Mouse (Mus musculus): ENCODE results near the gene Car14. TPM values are rescaled to one million over a fixed set of nuclear protein-coding genes. Genes with fewer than 3 reads are reported as not detected.

Gene Car14
- total and polyA plus RNA-seq, 3 experiments: 0.15 to 0.38 TPM; not detected in 1

DNA sequence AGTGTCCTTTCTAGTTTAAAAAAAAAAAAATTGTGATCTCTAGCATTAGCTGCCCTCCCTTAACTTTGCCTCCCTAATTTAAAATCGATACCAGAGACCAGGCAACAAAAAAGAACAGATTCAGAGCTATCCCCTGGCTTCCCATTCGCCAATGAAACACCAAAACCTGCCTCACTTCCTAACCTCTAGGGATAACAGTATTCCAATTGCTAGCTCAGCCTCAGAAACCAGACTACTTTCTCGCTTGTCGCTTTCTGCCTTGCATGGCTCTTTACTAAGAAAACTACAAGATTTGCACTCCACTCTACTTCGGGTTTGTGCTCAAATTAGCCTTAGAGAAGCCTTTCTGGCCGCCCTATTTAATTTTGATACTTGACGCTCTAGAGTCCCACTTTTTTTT, 48.4 kb downstream of the Car14 start:
- TF ChIP-seq GATA1 (IDR thresholded peaks at IDR 0.05; ENCODE audit: low read depth, low read length) (no peak), RCOR1 (IDR thresholded peaks at IDR 0.05; ENCODE audit: low read depth, low read length) (no peak)
- peak overlapping the region; percentile 79 for H3K9ac ChIP-seq (ENCODE audit: control insufficient read depth, low read depth, low read length, poor library complexity, severe bottlenecking)
- peaks cover 27% of the 10 kb centered on the region for H3K79me2 ChIP-seq (ENCODE audit: control insufficient read depth, insufficient read depth, low read length, poor library complexity)
- peak; percentile 86 for DNase-seq (ENCODE audit: low read depth, low spot score)
- H3K4me3 ChIP-seq (ENCODE audit: control insufficient read depth in 1 of 2, insufficient read depth in 1 of 2, low read depth in 2 of 2, low read length in 2 of 2): peak overlapping the region; percentile 47 to 71
- H3K27me3 ChIP-seq (ENCODE audit: control insufficient read depth in 1 of 2, insufficient read depth in 2 of 2, low read length in 2 of 2): no peaks in the 10 kb centered on the region
- H3K4me1 ChIP-seq (ENCODE audit: control insufficient read depth in 1 of 2, insufficient read depth in 2 of 2, low read length in 2 of 2): peaks cover 11 to 13% of the 10 kb centered on the region in 2 experiments; a peak in 3 of 4 replicates
- no peaks in the 10 kb centered on the region for H3K9me3 ChIP-seq (replicated peaks; ENCODE audit: insufficient read depth, low read length)
- H3K36me3 ChIP-seq (ENCODE audit: control insufficient read depth in 1 of 2, insufficient read depth in 2 of 2, low read length in 2 of 2): peaks cover 23 to 39% of the 10 kb centered on the region in 2 experiments
- H3K27ac ChIP-seq (ENCODE audit: control insufficient read depth, low read depth, low read length): peak overlapping the region; percentile 94

DNA sequence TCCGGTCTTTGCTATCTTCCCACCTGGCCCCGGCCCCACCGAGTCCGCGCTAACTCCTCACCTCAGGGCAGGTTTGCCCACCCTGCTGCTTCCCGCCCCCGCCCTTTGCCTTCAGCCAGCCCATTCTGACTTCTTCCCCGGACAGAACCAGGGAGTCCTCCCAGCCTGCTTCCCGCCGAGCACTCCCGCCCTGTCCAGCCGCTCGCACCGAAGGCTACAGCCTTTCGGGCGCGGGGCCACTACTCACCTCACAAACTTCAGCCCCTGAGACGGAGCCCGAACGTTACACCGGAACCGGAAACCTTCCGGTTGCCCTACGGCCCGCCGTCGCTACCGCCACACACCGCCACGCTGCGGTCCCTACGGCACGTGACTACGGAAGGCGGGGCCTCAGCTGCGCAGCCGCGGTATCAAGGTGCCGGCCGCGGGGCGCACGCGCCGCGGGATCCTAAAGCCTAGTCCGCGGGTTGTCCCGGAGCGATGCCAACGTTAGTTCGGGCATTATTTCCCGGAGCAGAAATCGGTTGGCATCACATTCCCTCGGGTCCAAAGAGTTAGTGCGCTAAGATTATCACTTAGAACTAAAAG, 48.9 kb downstream of the Car14 start, which contains the start of gene Prpf3:
Gene Prpf3 (minus strand): TSS at position 384 of the 588 bp plus-strand sequence.
- Histone ChIP-seq H3K4me3 (ENCODE audit: control insufficient read depth in 1 of 2, insufficient read depth in 1 of 2, low read depth in 2 of 2, low read length in 2 of 2) (peak within 1 kb of the TSS; percentile 71), H3K9ac (ENCODE audit: control insufficient read depth, low read depth, low read length, poor library complexity, severe bottlenecking) (peak within 1 kb of the TSS; percentile 86), H3K27ac (ENCODE audit: control insufficient read depth, low read depth, low read length) (peak within 1 kb of the TSS; percentile 94), H3K4me1 (ENCODE audit: control insufficient read depth in 1 of 2, insufficient read depth in 2 of 2, low read length in 2 of 2) (peaks cover 13 to 16% of the 10 kb centered on the region in 2 experiments; a peak in 3 of 4 replicates), H3K27me3 (ENCODE audit: control insufficient read depth in 1 of 2, insufficient read depth in 2 of 2, low read length in 2 of 2) (no peaks in the 10 kb centered on the region), H3K36me3 (ENCODE audit: control insufficient read depth in 1 of 2, insufficient read depth in 2 of 2, low read length in 2 of 2) (peaks cover 29 to 44% of the 10 kb centered on the region in 2 experiments), H3K79me2 (ENCODE audit: control insufficient read depth, insufficient read depth, low read length, poor library complexity) (peaks cover 27% of the 10 kb centered on the region), H3K9me3 (replicated peaks; ENCODE audit: insufficient read depth, low read length) (no peaks in the 10 kb centered on the region)
- TF ChIP-seq CTCF (IDR thresholded peaks at IDR 0.05 in 2 of 3, conservative IDR thresholded peaks at IDR 0.05 in 1 of 3; ENCODE audit: control insufficient read depth in 1 of 3, insufficient read depth in 1 of 3, low read depth in 2 of 3, low read length in 3 of 3, poor library complexity in 1 of 3, severe bottlenecking in 1 of 3): 0 out of 6 replicates have a peak, but pooled peaks of 1 of the 3 experiments have one; percentile 3
- TF ChIP-seq NRF1 (IDR thresholded peaks at IDR 0.05; ENCODE audit: insufficient read depth, low read depth, low read length, poor library complexity, severe bottlenecking): no peak
- TF ChIP-seq MAZ (IDR thresholded peaks at IDR 0.05; ENCODE audit: low read depth, low read length): no peak
- TF ChIP-seq USF1 (IDR thresholded peaks at IDR 0.05; ENCODE audit: low read depth, low read length): no peak
- peak; percentile 95; the same call in 1 of the 2 replicates for TF ChIP-seq POLR2AphosphoS5 (IDR thresholded peaks at IDR 0.05; ENCODE audit: borderline replicate concordance, low read depth, low read length)
- TF ChIP-seq HCFC1 (IDR thresholded peaks at IDR 0.05; ENCODE audit: low read depth, low read length): no peak
- TF ChIP-seq POLR2AphosphoS2 (IDR thresholded peaks at IDR 0.05; ENCODE audit: low read length): no peak
- TF ChIP-seq USF2 (IDR thresholded peaks at IDR 0.05; ENCODE audit: borderline replicate concordance in 1 of 2, insufficient read depth in 1 of 2, low read depth in 1 of 2, low read length in 2 of 2): peak in 1 of 2 experiments; percentile 86; a peak in 2 of 4 replicates
- TF ChIP-seq NELFE (IDR thresholded peaks at IDR 0.05; ENCODE audit: low read depth, low read length): no peak
- peak; percentile 96 for TF ChIP-seq TBP (IDR thresholded peaks at IDR 0.05; ENCODE audit: low read depth, low read length)
- TF ChIP-seq UBTF (IDR thresholded peaks at IDR 0.05; ENCODE audit: borderline replicate concordance, insufficient read depth, low read depth, low read length): peak; percentile 41; the same call in 1 of the 2 replicates
- peak; percentile 98 to 100 for TF ChIP-seq POLR2A (IDR thresholded peaks at IDR 0.05; ENCODE audit: control insufficient read depth in 1 of 2, insufficient read depth in 1 of 2, low read depth in 1 of 2, low read length in 2 of 2, poor library complexity in 1 of 2)
- DNase-seq (ENCODE audit: low read depth, low spot score): peak; percentile 100

All from MEL (cell line).